Mouse (Mus musculus) testis, adult 10 weeks (tissue): Measurements from ENCODE around the gene Olfr393. TPM values are rescaled to one million over a fixed set of nuclear protein-coding genes. Genes with fewer than 3 reads are reported as not detected.

Experiments used
- polyA plus RNA-seq: library from polyadenylated mRNA; stranded (reverse); fragments of 350-450 nt; fragmentation: Illumina TruSeq; extraction: RNeasy Lipid Tissue Mini Kit (QIAGEN cat#74804); gene quantifications from one replicate; pipeline ENCODE4 v1.2.3, GENCODE M21; 2014; ENCODE audit warnings: low read depth, low replicate concordance

Olfr393 gene
- polyA plus RNA-seq: not detected

GRCm38 (mm10) chr11:73851354-73851753 lies at the start of gene Olfr393:
Gene Olfr393 (minus strand): TSS chr11:73851454.

DNA sequence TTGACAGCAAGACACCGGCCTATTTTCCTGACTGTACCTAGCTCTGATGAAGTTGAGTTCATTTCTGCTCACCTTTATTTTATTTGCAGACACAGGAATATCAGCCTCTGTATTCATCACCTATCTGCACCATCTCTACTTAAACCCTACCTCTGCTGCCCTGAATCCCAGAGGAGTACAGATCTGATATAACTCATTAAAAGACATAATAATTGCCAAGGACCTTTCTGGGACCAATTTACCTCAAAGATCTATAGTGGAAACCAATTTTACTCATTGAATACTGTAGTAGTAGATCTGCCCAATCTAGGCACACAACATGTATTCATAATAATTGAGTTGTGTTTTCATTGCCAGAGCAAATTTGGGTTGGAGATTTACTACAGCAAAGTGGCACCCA lies 39.4 kb upstream of the Olfr393 start, which contains the start of gene Olfr394:
Olfr394 (minus strand) TSS at position 101 of the 400 bp plus-strand sequence.

DNA sequence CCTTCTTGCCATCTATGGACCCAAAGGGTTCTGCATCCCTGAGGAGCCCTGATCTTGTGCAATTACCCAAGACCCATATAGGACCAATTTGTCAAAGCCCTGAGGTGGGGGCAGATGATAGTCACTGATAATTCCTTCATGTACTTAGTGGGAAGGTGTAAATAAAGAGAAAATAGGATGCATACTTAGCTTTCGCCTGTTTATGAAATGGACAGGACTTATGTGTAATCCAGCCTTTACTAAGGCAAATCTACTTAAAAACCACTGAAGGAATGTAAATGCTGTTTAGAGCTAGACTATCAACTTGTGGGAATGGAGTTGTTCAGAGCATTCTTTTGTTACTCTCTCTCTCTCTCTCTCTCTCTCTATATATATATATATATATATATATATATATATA lies 34.3 kb downstream of the Olfr393 start, which contains the start of gene Olfr392:
Olfr392 (minus strand) TSS at position 101 of the 400 bp plus-strand sequence.

DNA sequence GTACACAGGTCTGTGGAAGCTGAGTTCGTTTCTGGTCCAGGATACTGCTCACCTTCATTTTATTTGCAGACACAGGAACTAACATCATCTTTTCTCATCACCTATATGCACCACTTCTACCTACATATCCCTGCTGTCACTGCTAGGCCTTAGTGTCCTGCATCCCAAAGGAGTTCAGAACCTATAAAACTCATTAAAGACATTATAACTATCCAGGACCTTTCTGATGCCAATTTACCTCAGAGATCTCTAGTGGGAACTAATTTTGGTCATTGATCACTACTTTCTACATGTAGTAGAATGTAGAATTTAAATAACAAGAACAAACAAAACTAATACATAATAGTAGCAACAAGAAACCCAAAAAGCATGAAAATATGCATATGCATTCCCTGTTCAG lies 48.3 kb downstream of the Olfr393 start, which contains the start of gene Olfr391-ps:
Olfr391-ps (minus strand) TSS at position 101 of the 400 bp plus-strand sequence.

Other genes with a start within 250 kb of the Olfr393 start
- 20.1 TPM for gene Zfp735, start 162.7 kb downstream of the Olfr393 start, polyA plus RNA-seq
- gene Olfr389, start 70.7 kb downstream of the Olfr393 start, polyA plus RNA-seq: not detected
- 0.18 TPM for gene Olfr390, start 68.5 kb downstream of the Olfr393 start, polyA plus RNA-seq
- not detected for gene Olfr391-ps, start 48.4 kb downstream of the Olfr393 start, polyA plus RNA-seq
- not detected for gene Olfr392, start 34.4 kb downstream of the Olfr393 start, polyA plus RNA-seq
- not detected for gene Olfr394, start 39.3 kb upstream of the Olfr393 start, polyA plus RNA-seq
- gene Olfr395, start 57.8 kb upstream of the Olfr393 start, polyA plus RNA-seq: not detected
- 1.6 TPM for gene Olfr23, start 85.2 kb upstream of the Olfr393 start, polyA plus RNA-seq
- gene Olfr397, start 109.4 kb upstream of the Olfr393 start, polyA plus RNA-seq: not detected
- not detected for gene Olfr398, start 139.0 kb upstream of the Olfr393 start, polyA plus RNA-seq
- gene Olfr139, start 205.1 kb upstream of the Olfr393 start, polyA plus RNA-seq: not detected
- gene Olfr399, start 205.2 kb upstream of the Olfr393 start, polyA plus RNA-seq: not detected
- gene Zfp616, start 218.5 kb upstream of the Olfr393 start, polyA plus RNA-seq: not detected